Mouse (Mus musculus): ENCODE results near the gene 4930524J08Rik.

Gene 4930524J08Rik

GRCm38 (mm10) chr5:100005896-100006295, 27.0 kb downstream of the 4930524J08Rik start:
- DNase-seq: no peak

- DNase-seq: no peak
Measured at GRCm38 (mm10) chr5:100006324-100007039, 27.6 kb downstream of the 4930524J08Rik start.

GRCm38 (mm10) chr5:100007040-100007375, 28.1 kb downstream of the 4930524J08Rik start:
- DNase-seq: no peak

- no peak for DNase-seq
Measured at GRCm38 (mm10) chr5:100008485-100008884, 29.6 kb downstream of the 4930524J08Rik start.

- no peak for DNase-seq
Measured at GRCm38 (mm10) chr5:100012599-100012998, 33.7 kb downstream of the 4930524J08Rik start.

GRCm38 (mm10) chr5:100020089-100020488, 41.2 kb downstream of the 4930524J08Rik start:
- DNase-seq: no peak

- peak; percentile 54 for DNase-seq
Measured at GRCm38 (mm10) chr5:100024403-100024802, 45.5 kb downstream of the 4930524J08Rik start.

GRCm38 (mm10) chr5:100024868-100025267, 46.0 kb downstream of the 4930524J08Rik start:
- no peak for DNase-seq

Measured in cerebellum, adult 9-11 months (tissue).